13 mouse cellular contexts compared by ENCODE assay signal in the genomic region with DNA sequence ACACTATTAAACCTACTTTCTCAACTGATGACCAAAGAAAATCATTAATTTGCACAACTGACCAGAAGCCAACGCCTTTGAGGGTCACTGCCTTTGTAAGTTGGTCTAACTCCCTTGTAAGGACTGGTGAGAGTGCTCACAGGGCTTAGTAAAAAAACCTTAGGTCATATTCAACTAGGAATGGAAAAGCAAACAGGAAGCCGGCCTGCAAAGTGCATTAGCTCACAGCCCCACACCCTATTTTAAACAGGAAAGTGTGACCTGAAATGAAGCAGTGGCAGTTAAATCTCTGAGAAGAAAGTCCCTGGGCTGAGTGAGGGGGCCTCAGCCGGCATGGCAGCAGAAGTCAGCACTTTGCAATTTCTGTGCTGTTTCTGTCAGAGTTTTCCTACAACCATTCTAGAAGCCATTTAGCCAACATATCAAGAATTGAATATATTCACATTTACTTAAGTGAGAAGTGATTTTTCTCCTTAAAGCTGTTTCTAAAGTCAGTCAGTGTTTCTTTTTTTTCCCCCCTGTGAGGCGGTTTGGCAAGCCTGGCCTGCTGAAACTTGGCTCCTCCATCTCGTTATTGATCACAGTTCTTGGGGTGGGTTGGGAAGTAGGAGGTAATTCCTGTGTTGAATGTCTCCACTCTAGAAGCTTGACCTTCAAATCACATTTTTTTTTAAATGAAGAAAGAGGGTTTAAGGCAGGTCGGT.
DNase-seq lines count a peak whose midpoint lies in the region; ATAC-seq lines count a peak whose summit lies in the region.
"Had no signal": no experiment of that assay in that cellular context is flagged by ENCODE, and none has a peak within 500 bp of the region (broad histone marks: within the 10 kb centered on the region; RNA-seq: fewer than 3 reads in every experiment).

No protein-coding gene starts in this region.

- H3K27ac ChIP-seq in heart, embryonic 13.5 days (replicated peaks), result peak overlapping the region; percentile 76
- peak overlapping the region; percentile 41 for H3K27ac ChIP-seq in liver, embryonic 11.5 days (ENCODE audit: low read depth, low read length)
- peak overlapping the region; percentile 72 for H3K27ac ChIP-seq in stomach, embryonic 15.5 days
- H3K27ac ChIP-seq: macrophage had no signal

- H3K9ac ChIP-seq in heart, embryonic 13.5 days, result peak overlapping the region; percentile 2; the same call in 1 of the 2 replicates
- H3K9ac ChIP-seq in liver, embryonic 11.5 days (ENCODE audit: low read depth, low read length), result no peak overlapping the region
- H3K9ac ChIP-seq in stomach, embryonic 15.5 days, result no peak overlapping the region

- WGBS in heart, embryonic 13.5 days, result 33% methylated on average over 6 of the region's 6 CpGs
- 49% methylated on average over 6 of the region's 6 CpGs for WGBS in liver, embryonic 11.5 days
- 24% methylated on average over 6 of the region's 6 CpGs for WGBS in stomach, embryonic 15.5 days

- peaks cover 8% of the 10 kb centered on the region for H3K9me3 ChIP-seq in heart, embryonic 13.5 days
- H3K9me3 ChIP-seq in liver, embryonic 11.5 days (ENCODE audit: control insufficient read depth, low read length), result no peaks in the 10 kb centered on the region
- H3K9me3 ChIP-seq in stomach, embryonic 15.5 days, result peaks cover 7% of the 10 kb centered on the region; the same call in 1 of the 2 replicates

- H3K4me2 ChIP-seq in heart, embryonic 13.5 days, result no peak overlapping the region
- no peak overlapping the region for H3K4me2 ChIP-seq in liver, embryonic 11.5 days
- H3K4me2 ChIP-seq in stomach, embryonic 15.5 days, result no peak overlapping the region

- no peaks in the 10 kb centered on the region for H3K27me3 ChIP-seq in heart, embryonic 13.5 days (replicated peaks)
- H3K27me3 ChIP-seq in liver, embryonic 11.5 days (replicated peaks; ENCODE audit: control insufficient read depth, insufficient read depth, low read length), result no peaks in the 10 kb centered on the region
- no peaks in the 10 kb centered on the region for H3K27me3 ChIP-seq in stomach, embryonic 15.5 days (replicated peaks)

- no peak for ATAC-seq in heart, embryonic 13.5 days (ENCODE audit: extremely low read depth, insufficient number of reproducible peaks, low FRiP score, low TSS enrichment)
- ATAC-seq in liver, embryonic 11.5 days (replicated peaks; ENCODE audit: low FRiP score), result no peak
- ATAC-seq in stomach, embryonic 15.5 days (ENCODE audit: insufficient read depth, low FRiP score, low read depth), result 0 out of 2 replicates have a peak, but pooled peaks have one; percentile 42
- ATAC-seq: inflammation-experienced regulatory T-cells, adult 6 months had no signal

- peaks cover 25% of the 10 kb centered on the region for H3K4me1 ChIP-seq in heart, embryonic 13.5 days
- peaks cover 8% of the 10 kb centered on the region; the same call in 1 of the 2 replicates for H3K4me1 ChIP-seq in liver, embryonic 11.5 days (replicated peaks; ENCODE audit: control insufficient read depth, insufficient read depth, low read length)
- peaks cover 14% of the 10 kb centered on the region; the same call in 1 of the 2 replicates for H3K4me1 ChIP-seq in stomach, embryonic 15.5 days

- H3K36me3 ChIP-seq in heart, embryonic 13.5 days, result no peaks in the 10 kb centered on the region
- H3K36me3 ChIP-seq in liver, embryonic 11.5 days (ENCODE audit: control insufficient read depth, insufficient read depth, low read length), result no peaks in the 10 kb centered on the region
- no peaks in the 10 kb centered on the region for H3K36me3 ChIP-seq in stomach, embryonic 15.5 days
- H3K36me3 ChIP-seq: G1E had no signal

- H3K4me3 ChIP-seq in heart, embryonic 13.5 days, result no peak overlapping the region
- no peak overlapping the region for H3K4me3 ChIP-seq in liver, embryonic 11.5 days (ENCODE audit: low read depth, low read length)
- no peak overlapping the region for H3K4me3 ChIP-seq in stomach, embryonic 15.5 days (replicated peaks)

- DNase-seq in kidney, postnatal 14 days, result peak; percentile 25
- DNase-seq in kidney, adult 18-20 months, result no peak
- no peak for DNase-seq in liver, embryonic 11.5 days (ENCODE audit: low spot score)
- no peak for DNase-seq in c-Kit-positive CD71-positive TER-119-positive erythroid progenitor cells, embryonic 14.5 days (ENCODE audit: low spot score)
- DNase-seq in spleen, postnatal 4 days (ENCODE audit: low spot score in 2 of 2), result no peak
- DNase-seq in urinary bladder, postnatal 25 days (ENCODE audit: low spot score), result no peak
- DNase-seq: adrenal gland, postnatal 10 days; spleen, adult 18-20 months had no signal
